In genomic region chr2:52943644-52944423, GRCm38 (mm10) we compare ENCODE assay signal across 11 mouse cellular contexts.
DNase-seq lines count a peak whose midpoint lies in the region; ATAC-seq and TF ChIP-seq lines count a peak whose summit lies in the region.
"Had no signal": no experiment of that assay in that cellular context is flagged by ENCODE, and none has a peak within 500 bp of the region (broad histone marks: within the 10 kb centered on the region; RNA-seq: fewer than 3 reads in every experiment).

No protein-coding gene starts in this region.

- peak; percentile 68 for TF ChIP-seq EP300 in lung, postnatal 0 days (IDR thresholded peaks at IDR 0.05)

- no peaks in the 10 kb centered on the region for H3K79me2 ChIP-seq in macrophage (ENCODE audit: inconsistent target)

- no peak for TF ChIP-seq CTCF in lung, postnatal 0 days (IDR thresholded peaks at IDR 0.05)

- H3K9ac ChIP-seq in forebrain, embryonic 13.5 days = no peak overlapping the region
- no peak overlapping the region for H3K9ac ChIP-seq in forebrain, embryonic 12.5 days
- no peak overlapping the region for H3K9ac ChIP-seq in lung, postnatal 0 days (replicated peaks; ENCODE audit: low read depth)
- H3K9ac ChIP-seq: embryonic facial prominence, embryonic 15.5 days; liver, embryonic 13.5 days had no signal

- no peaks in the 10 kb centered on the region for H3K9me3 ChIP-seq in forebrain, embryonic 13.5 days (replicated peaks)
- H3K9me3 ChIP-seq in forebrain, embryonic 12.5 days = no peaks in the 10 kb centered on the region
- H3K9me3 ChIP-seq in lung, postnatal 0 days (ENCODE audit: low read length) = no peaks in the 10 kb centered on the region
- H3K9me3 ChIP-seq: embryonic facial prominence, embryonic 15.5 days; liver, embryonic 13.5 days had no signal

- no peak overlapping the region for H3K4me2 ChIP-seq in forebrain, embryonic 13.5 days
- no peak overlapping the region for H3K4me2 ChIP-seq in forebrain, embryonic 12.5 days
- no peak overlapping the region for H3K4me2 ChIP-seq in lung, postnatal 0 days (replicated peaks; ENCODE audit: low read depth, low read length)
- H3K4me2 ChIP-seq: embryonic facial prominence, embryonic 15.5 days; liver, embryonic 13.5 days had no signal

- H3K36me3 ChIP-seq in forebrain, embryonic 13.5 days (ENCODE audit: poor library complexity, severe bottlenecking) = no peaks in the 10 kb centered on the region
- H3K36me3 ChIP-seq in forebrain, embryonic 12.5 days (replicated peaks) = no peaks in the 10 kb centered on the region
- no peaks in the 10 kb centered on the region for H3K36me3 ChIP-seq in lung, postnatal 0 days (ENCODE audit: insufficient read depth, low read length)
- H3K36me3 ChIP-seq in macrophage (ENCODE audit: inconsistent target) = no peaks in the 10 kb centered on the region
- H3K36me3 ChIP-seq: embryonic facial prominence, embryonic 15.5 days; liver, embryonic 13.5 days had no signal

- no peak for ATAC-seq in forebrain, embryonic 13.5 days
- ATAC-seq in forebrain, embryonic 12.5 days (ENCODE audit: low FRiP score) = no peak
- peak; percentile 59 for ATAC-seq in lung, postnatal 0 days

- H3K4me3 ChIP-seq in forebrain, embryonic 13.5 days = no peak overlapping the region
- H3K4me3 ChIP-seq in forebrain, embryonic 12.5 days (replicated peaks) = no peak overlapping the region
- H3K4me3 ChIP-seq in lung, postnatal 0 days (ENCODE audit: low read depth, low read length) = no peak overlapping the region
- peak overlapping the region; percentile 13 for H3K4me3 ChIP-seq in macrophage (ENCODE audit: inconsistent target)
- H3K4me3 ChIP-seq: embryonic facial prominence, embryonic 15.5 days; liver, embryonic 13.5 days had no signal

- 83% methylated on average over 9 of the region's 9 CpGs for WGBS in forebrain, embryonic 13.5 days
- 80% methylated on average over 9 of the region's 9 CpGs for WGBS in forebrain, embryonic 12.5 days
- 67% methylated on average over 9 of the region's 9 CpGs for WGBS in lung, postnatal 0 days
- WGBS in macrophage (ENCODE audit: missing documents) = 33% methylated on average over 9 of the region's 9 CpGs

- no peaks in the 10 kb centered on the region for H3K27me3 ChIP-seq in forebrain, embryonic 13.5 days
- H3K27me3 ChIP-seq in forebrain, embryonic 12.5 days = no peaks in the 10 kb centered on the region
- no peaks in the 10 kb centered on the region for H3K27me3 ChIP-seq in lung, postnatal 0 days (replicated peaks; ENCODE audit: insufficient read depth, low read length)
- H3K27me3 ChIP-seq: embryonic facial prominence, embryonic 15.5 days; liver, embryonic 13.5 days had no signal

- peak; percentile 62 for DNase-seq in lung, postnatal 0 days (ENCODE audit: low spot score)
- no peak for DNase-seq in lung, postnatal 4 days
- peak; percentile 79 for DNase-seq in adipocyte (ENCODE audit: low spot score)
- no peak for DNase-seq in left cerebral cortex, adult 18-20 months (ENCODE audit: low spot score in 2 of 2)
- DNase-seq in testis, postnatal 14 days (ENCODE audit: low spot score) = no peak
- DNase-seq: adrenal gland, adult 8-10 months; liver, embryonic 13.5 days had no signal

- peaks cover 37% of the 10 kb centered on the region for H3K4me1 ChIP-seq in forebrain, embryonic 13.5 days
- peaks cover 31% of the 10 kb centered on the region for H3K4me1 ChIP-seq in forebrain, embryonic 12.5 days
- H3K4me1 ChIP-seq in lung, postnatal 0 days (ENCODE audit: insufficient read depth, low read depth, low read length) = no peaks in the 10 kb centered on the region; the same call in 1 of the 2 replicates

- H3K27ac ChIP-seq in forebrain, embryonic 13.5 days = 0 out of 2 replicates have a peak overlapping the region, but pooled peaks have one; percentile 25
- H3K27ac ChIP-seq in forebrain, embryonic 12.5 days = no peak overlapping the region
- no peak overlapping the region for H3K27ac ChIP-seq in lung, postnatal 0 days (ENCODE audit: low read length)
- peak overlapping the region; percentile 28 for H3K27ac ChIP-seq in macrophage
- H3K27ac ChIP-seq: liver, embryonic 13.5 days had no signal

Comparison
In these comparisons a context has a peak if more than half of its experiments do, and no peak if none do; other contexts are left out.
1. H3K27ac ChIP-seq: peak in forebrain, embryonic 13.5 days (single experiment) and macrophage (single experiment); none in forebrain, embryonic 12.5 days (single experiment) and lung, postnatal 0 days (single experiment).
2. DNase-seq: peak in lung, postnatal 0 days (single experiment) and adipocyte (single experiment); none in lung, postnatal 4 days (0 of 2), left cerebral cortex, adult 18-20 months (0 of 2) and testis, postnatal 14 days (single experiment).